Comparison of ENCODE assay signal across 21 mouse cellular contexts in the genomic region with DNA sequence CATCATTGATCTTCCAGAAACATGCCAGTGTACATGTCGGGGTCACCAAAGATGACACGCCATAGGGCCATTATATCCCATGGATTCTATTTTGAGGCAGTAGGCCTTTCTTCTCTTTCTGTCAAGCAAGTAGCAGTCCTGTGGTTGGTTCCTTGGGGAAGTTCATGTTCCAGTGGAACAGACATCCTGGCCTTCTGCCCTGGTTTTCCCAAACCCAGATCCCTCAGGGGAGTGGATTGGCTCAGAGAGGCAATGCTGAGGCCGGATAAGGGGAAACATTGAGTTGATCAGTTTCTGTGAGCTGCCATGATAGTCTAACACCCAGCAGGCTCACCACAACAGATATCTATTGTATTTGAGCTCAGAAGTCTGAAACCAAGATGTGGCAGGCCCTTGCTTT.
A peak's percentile ranks its signal among the peaks of the same experiment; 100 is the strongest.
DNase-seq lines count a peak whose midpoint lies in the region; ATAC-seq lines count a peak whose summit lies in the region.
"Had no signal": no experiment of that assay in that cellular context is flagged by ENCODE, and none has a peak within 500 bp of the region (broad histone marks: within the 10 kb centered on the region; RNA-seq: fewer than 3 reads in every experiment).

No protein-coding gene starts in this region.

- H3K36me3 ChIP-seq in heart, embryonic 12.5 days: no peaks in the 10 kb centered on the region
- H3K36me3 ChIP-seq in midbrain, embryonic 13.5 days: no peaks in the 10 kb centered on the region
- H3K36me3 ChIP-seq: embryonic facial prominence, embryonic 13.5 days; G1E; heart, embryonic 13.5 days; intestine, embryonic 15.5 days had no signal

- no peaks in the 10 kb centered on the region for H3K9me3 ChIP-seq in heart, embryonic 12.5 days (replicated peaks)
- H3K9me3 ChIP-seq in midbrain, embryonic 13.5 days: no peaks in the 10 kb centered on the region
- H3K9me3 ChIP-seq: embryonic facial prominence, embryonic 13.5 days; G1E; heart, embryonic 13.5 days; intestine, embryonic 15.5 days had no signal

- H3K4me3 ChIP-seq in heart, embryonic 12.5 days: no peak overlapping the region
- H3K4me3 ChIP-seq in brown adipose tissue, adult 24 weeks (ENCODE audit: insufficient read depth, low read depth, low read length): no peak overlapping the region
- no peak overlapping the region for H3K4me3 ChIP-seq in midbrain, embryonic 13.5 days (replicated peaks)
- H3K4me3 ChIP-seq: embryonic facial prominence, embryonic 13.5 days; heart, embryonic 13.5 days; intestine, embryonic 15.5 days had no signal

- no peak for ATAC-seq in heart, embryonic 12.5 days (ENCODE audit: insufficient number of reproducible peaks, low FRiP score)
- ATAC-seq in erythroblast, adult 5-6 weeks (replicated peaks; ENCODE audit: low FRiP score, poor library complexity, severe bottlenecking): no peak
- ATAC-seq in midbrain, embryonic 13.5 days: no peak
- ATAC-seq: CD4-positive, CD25-positive, alpha-beta regulatory T cell, adult 4 months; forebrain, embryonic 14.5 days; intestine, embryonic 15.5 days had no signal

- no peak overlapping the region for H3K9ac ChIP-seq in heart, embryonic 12.5 days
- no peak overlapping the region for H3K9ac ChIP-seq in midbrain, embryonic 13.5 days (replicated peaks)
- H3K9ac ChIP-seq: embryonic facial prominence, embryonic 13.5 days; heart, embryonic 13.5 days; hindbrain, embryonic 14.5 days; intestine, embryonic 15.5 days had no signal

- H3K27me3 ChIP-seq in heart, embryonic 12.5 days (replicated peaks): no peaks in the 10 kb centered on the region
- H3K27me3 ChIP-seq in midbrain, embryonic 13.5 days: no peaks in the 10 kb centered on the region
- H3K27me3 ChIP-seq: embryonic facial prominence, embryonic 13.5 days; heart, embryonic 13.5 days; intestine, embryonic 15.5 days had no signal

- peak; percentile 63 for DNase-seq in adrenal gland, postnatal 10 days
- DNase-seq in adrenal gland, adult (ENCODE audit: inconsistent age in 2 of 2, low spot score in 1 of 2): no peak
- peak; percentile 29 to 70 for DNase-seq in heart, adult 18-20 months
- peak; percentile 9 for DNase-seq in heart, postnatal 4 days
- DNase-seq: adrenal gland, adult 2 months; B cell, adult 2 months; cerebellum, adult 18-20 months; cerebellum, adult 9-11 months; cerebellum, postnatal 36 days; kidney, adult 18-20 months had no signal

- no peak overlapping the region for H3K4me2 ChIP-seq in heart, embryonic 12.5 days
- no peak overlapping the region for H3K4me2 ChIP-seq in midbrain, embryonic 13.5 days (replicated peaks)
- H3K4me2 ChIP-seq: embryonic facial prominence, embryonic 13.5 days; heart, embryonic 13.5 days; hindbrain, embryonic 14.5 days; intestine, embryonic 15.5 days had no signal

- 88% methylated on average over 3 of the region's 3 CpGs for WGBS in heart, embryonic 12.5 days
- WGBS in midbrain, embryonic 13.5 days: 94% methylated on average over 3 of the region's 3 CpGs

- H3K27ac ChIP-seq in heart, embryonic 12.5 days (ENCODE audit: poor library complexity, severe bottlenecking): no peak overlapping the region
- 0 out of 2 replicates have a peak overlapping the region, but pooled peaks have one; percentile 10 for H3K27ac ChIP-seq in brown adipose tissue, adult 24 weeks (replicated peaks; ENCODE audit: low read depth, low read length)
- H3K27ac ChIP-seq in midbrain, embryonic 13.5 days: no peak overlapping the region
- H3K27ac ChIP-seq: embryonic facial prominence, embryonic 13.5 days; heart, embryonic 13.5 days; hindbrain, embryonic 14.5 days; intestine, embryonic 15.5 days had no signal

- H3K4me1 ChIP-seq in heart, embryonic 12.5 days (replicated peaks): no peaks in the 10 kb centered on the region
- peaks cover 3% of the 10 kb centered on the region; the same call in 1 of the 2 replicates for H3K4me1 ChIP-seq in brown adipose tissue, adult 24 weeks (ENCODE audit: control insufficient read depth, insufficient read depth, insufficient read length, low read length)
- no peaks in the 10 kb centered on the region for H3K4me1 ChIP-seq in midbrain, embryonic 13.5 days (replicated peaks)
- H3K4me1 ChIP-seq: heart, embryonic 13.5 days had no signal

Comparison
In these comparisons a context has a peak if more than half of its experiments do, and no peak if none do; other contexts are left out.
1. DNase-seq: peak in adrenal gland, postnatal 10 days (single experiment), heart, adult 18-20 months (2 of 2) and heart, postnatal 4 days (single experiment); none in adrenal gland, adult (0 of 2).